Mouse (Mus musculus) heart, postnatal 0 days (tissue): Measurements from ENCODE around the gene Esrp2.

Source experiments
- CTCF ChIP-seq: IDR thresholded peaks from 2 replicates; pipeline ENCODE4 v1.5.1; 2016; ENCODE audit warnings: antibody characterized with exemption, control low read depth, low read depth
- EP300 ChIP-seq: IDR thresholded peaks from 2 replicates; pipeline ENCODE4 v1.6.1; 2016; ENCODE audit warnings: antibody characterized with exemption, low read depth

GRCm38 (mm10) chr8:106158381-106158780 lies 21.6 kb upstream of the Esrp2 start:
- TF ChIP-seq CTCF (no peak), EP300 (no peak)
